Mouse (Mus musculus): Measurements from ENCODE around the gene Gm20431. TPM values are rescaled to one million over a fixed set of nuclear protein-coding genes. Genes with fewer than 3 reads are reported as not detected.

Gm20431 gene
- polyA plus RNA-seq, 1 experiment from 2014 or later, result 5.2 TPM

DNA sequence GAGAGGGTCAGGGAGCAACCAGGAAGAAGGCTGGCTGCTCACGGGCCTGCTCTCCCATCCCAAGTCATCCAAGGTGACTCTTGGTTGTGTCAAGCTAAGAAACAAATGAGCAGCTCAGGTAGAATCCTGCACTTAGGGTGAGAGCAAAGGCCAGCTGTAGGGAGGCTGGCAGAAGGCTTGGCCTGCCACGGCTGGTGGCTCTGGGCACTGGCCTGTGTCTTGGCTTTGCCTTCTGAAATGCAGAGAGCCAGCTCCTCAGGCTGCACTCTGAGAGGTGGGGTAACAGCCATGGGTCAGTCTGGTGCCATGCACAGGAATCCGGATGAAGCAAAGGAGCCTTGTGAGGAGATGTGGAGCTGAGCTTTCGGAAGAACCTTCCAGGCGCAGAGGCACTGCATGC lies 7.1 kb upstream of the Gm20431 start:
- WGBS, result 81% methylated on average over 5 of the region's 5 CpGs
- TF ChIP-seq EP300 (IDR thresholded peaks at IDR 0.05) (no peak), CTCF (IDR thresholded peaks at IDR 0.05) (no peak)

DNA sequence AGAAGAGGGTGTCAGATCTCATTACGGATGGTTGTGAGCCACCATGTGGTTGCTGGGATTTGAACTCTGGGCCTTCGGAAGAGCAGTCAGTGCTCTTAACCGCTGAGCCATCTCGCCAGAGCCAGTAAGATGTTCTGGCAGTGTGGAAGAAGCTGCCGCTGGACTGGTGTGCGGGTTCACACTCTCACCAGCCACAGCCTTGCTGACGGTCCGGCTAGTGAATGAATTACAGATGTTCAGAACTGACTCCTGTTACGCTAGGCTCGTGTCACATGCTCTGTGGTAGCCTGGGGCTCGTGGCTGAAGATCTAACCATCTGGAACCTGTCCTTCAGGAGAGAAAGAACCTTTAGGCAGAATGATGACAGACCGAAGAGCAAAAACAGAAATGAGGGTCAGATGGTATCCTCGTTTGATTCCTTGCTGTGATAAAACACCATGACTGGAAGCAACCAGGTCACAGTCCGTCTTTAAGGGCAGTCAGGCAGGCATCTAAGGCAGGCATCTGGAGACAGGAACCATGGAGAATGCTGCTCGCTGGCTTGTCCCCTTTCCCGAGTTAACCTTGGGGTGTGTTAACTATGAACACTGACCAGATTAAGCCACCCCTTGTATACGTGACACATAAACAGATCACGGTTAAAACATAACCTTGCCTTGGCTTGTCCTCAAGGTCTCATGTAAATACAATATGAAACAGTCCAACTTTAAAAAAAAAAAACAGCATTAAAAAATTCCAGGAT lies 4.8 kb upstream of the Gm20431 start:
- WGBS, result 78% methylated on average over 18 of the region's 18 CpGs
- Histone ChIP-seq H3K27me3 (replicated peaks; ENCODE audit: insufficient read depth, low read length) (no peaks in the 10 kb centered on the region), H3K4me2 (replicated peaks; ENCODE audit: low read depth, low read length) (no peak overlapping the region), H3K4me1 (ENCODE audit: insufficient read depth, low read depth, low read length) (peaks cover 5% of the 10 kb centered on the region), H3K36me3 (ENCODE audit: insufficient read depth, low read length) (no peaks in the 10 kb centered on the region), H3K4me3 (ENCODE audit: low read depth, low read length) (no peak overlapping the region), H3K9me3 (ENCODE audit: low read length) (no peaks in the 10 kb centered on the region), H3K9ac (replicated peaks; ENCODE audit: low read depth) (no peak overlapping the region), H3K27ac (ENCODE audit: low read length) (no peak overlapping the region)
- ATAC-seq (no peak), DNase-seq (ENCODE audit: low spot score) (no peak)
- no peak for TF ChIP-seq CTCF (IDR thresholded peaks at IDR 0.05)
- no peak for TF ChIP-seq EP300 (IDR thresholded peaks at IDR 0.05)

More for the DNA sequence above, 7.1 kb upstream of the Gm20431 start:
- Histone ChIP-seq H3K4me1 (ENCODE audit: insufficient read depth, low read depth, low read length) (no peaks in the 10 kb centered on the region; the same call in 1 of the 2 replicates), H3K4me2 (replicated peaks; ENCODE audit: low read depth, low read length) (no peak overlapping the region), H3K27me3 (replicated peaks; ENCODE audit: insufficient read depth, low read length) (no peaks in the 10 kb centered on the region), H3K9ac (replicated peaks; ENCODE audit: low read depth) (no peak overlapping the region), H3K4me3 (ENCODE audit: low read depth, low read length) (no peak overlapping the region), H3K9me3 (ENCODE audit: low read length) (no peaks in the 10 kb centered on the region), H3K36me3 (ENCODE audit: insufficient read depth, low read length) (no peaks in the 10 kb centered on the region), H3K27ac (ENCODE audit: low read length) (no peak overlapping the region)
- no peak for ATAC-seq
- no peak for DNase-seq (ENCODE audit: low spot score)

DNA sequence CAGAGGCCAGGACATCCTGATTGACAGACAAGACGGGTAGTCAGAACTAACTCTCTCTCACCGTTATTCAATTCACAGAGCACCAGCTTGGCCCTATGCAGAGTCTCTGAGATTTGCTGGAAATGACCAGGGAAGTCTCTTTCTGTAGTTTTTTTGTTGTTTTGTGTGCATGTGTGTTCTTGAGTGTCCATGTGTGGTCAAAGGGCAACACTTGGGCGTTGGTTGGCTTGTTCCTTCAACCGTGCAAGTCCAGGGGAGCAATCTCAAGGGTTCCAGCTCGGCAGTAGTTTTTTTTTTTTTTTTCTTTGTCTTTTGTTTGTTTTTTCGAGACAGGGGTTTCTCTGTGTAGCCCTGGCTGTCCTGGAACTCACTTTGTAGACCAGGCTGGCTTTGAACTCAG lies 1.4 kb upstream of the Gm20431 start:
- Histone ChIP-seq H3K36me3 (ENCODE audit: insufficient read depth, low read length) (no peaks in the 10 kb centered on the region), H3K4me1 (ENCODE audit: insufficient read depth, low read depth, low read length) (peaks cover 30% of the 10 kb centered on the region), H3K27me3 (replicated peaks; ENCODE audit: insufficient read depth, low read length) (no peaks in the 10 kb centered on the region), H3K4me3 (ENCODE audit: low read depth, low read length) (no peak overlapping the region), H3K27ac (ENCODE audit: low read length) (no peak overlapping the region), H3K9ac (replicated peaks; ENCODE audit: low read depth) (no peak overlapping the region), H3K4me2 (replicated peaks; ENCODE audit: low read depth, low read length) (no peak overlapping the region), H3K9me3 (ENCODE audit: low read length) (no peaks in the 10 kb centered on the region)
- ATAC-seq, result no peak
- no peak for DNase-seq (ENCODE audit: low spot score)
- TF ChIP-seq EP300 (IDR thresholded peaks at IDR 0.05) (no peak), CTCF (IDR thresholded peaks at IDR 0.05) (no peak)
- WGBS, result 46% methylated on average over 6 of the region's 6 CpGs

DNA sequence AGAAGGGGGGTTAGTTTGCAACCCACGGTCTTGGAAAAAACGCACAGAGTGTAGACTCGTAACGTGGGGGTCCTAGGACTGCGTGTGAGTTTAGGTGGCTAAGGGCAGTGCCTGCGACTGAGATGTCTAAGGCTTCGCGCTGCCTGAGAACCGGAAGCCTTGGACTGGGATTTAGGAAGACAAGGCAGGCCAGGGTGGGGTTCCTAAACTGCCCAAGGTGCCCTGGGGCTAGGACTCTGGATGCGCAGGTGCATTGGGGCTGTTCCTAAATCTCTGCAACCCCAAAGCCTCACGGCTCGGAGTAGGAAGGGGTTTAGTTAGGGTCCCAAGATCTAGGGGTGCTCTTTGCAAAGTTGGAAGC lies 705 bp downstream of the Gm20431 start:
- H3K36me3 ChIP-seq (ENCODE audit: insufficient read depth, low read length), result no peaks in the 10 kb centered on the region
- peak overlapping the region; percentile 86 for H3K4me2 ChIP-seq (replicated peaks; ENCODE audit: low read depth, low read length)
- H3K27ac ChIP-seq (ENCODE audit: low read length), result peak overlapping the region; percentile 84
- DNase-seq (ENCODE audit: low spot score) (peak; percentile 46), ATAC-seq (no peak)
- peaks cover 30% of the 10 kb centered on the region for H3K4me1 ChIP-seq (ENCODE audit: insufficient read depth, low read depth, low read length)
- peak overlapping the region; percentile 86 for H3K9ac ChIP-seq (replicated peaks; ENCODE audit: low read depth)
- peak overlapping the region; percentile 80 for H3K4me3 ChIP-seq (ENCODE audit: low read depth, low read length)
- TF ChIP-seq EP300 (IDR thresholded peaks at IDR 0.05) (no peak), CTCF (IDR thresholded peaks at IDR 0.05) (no peak)
- H3K9me3 ChIP-seq (ENCODE audit: low read length), result no peaks in the 10 kb centered on the region
- no peaks in the 10 kb centered on the region for H3K27me3 ChIP-seq (replicated peaks; ENCODE audit: insufficient read depth, low read length)
- 1% methylated on average over 12 of the region's 12 CpGs for WGBS

DNA sequence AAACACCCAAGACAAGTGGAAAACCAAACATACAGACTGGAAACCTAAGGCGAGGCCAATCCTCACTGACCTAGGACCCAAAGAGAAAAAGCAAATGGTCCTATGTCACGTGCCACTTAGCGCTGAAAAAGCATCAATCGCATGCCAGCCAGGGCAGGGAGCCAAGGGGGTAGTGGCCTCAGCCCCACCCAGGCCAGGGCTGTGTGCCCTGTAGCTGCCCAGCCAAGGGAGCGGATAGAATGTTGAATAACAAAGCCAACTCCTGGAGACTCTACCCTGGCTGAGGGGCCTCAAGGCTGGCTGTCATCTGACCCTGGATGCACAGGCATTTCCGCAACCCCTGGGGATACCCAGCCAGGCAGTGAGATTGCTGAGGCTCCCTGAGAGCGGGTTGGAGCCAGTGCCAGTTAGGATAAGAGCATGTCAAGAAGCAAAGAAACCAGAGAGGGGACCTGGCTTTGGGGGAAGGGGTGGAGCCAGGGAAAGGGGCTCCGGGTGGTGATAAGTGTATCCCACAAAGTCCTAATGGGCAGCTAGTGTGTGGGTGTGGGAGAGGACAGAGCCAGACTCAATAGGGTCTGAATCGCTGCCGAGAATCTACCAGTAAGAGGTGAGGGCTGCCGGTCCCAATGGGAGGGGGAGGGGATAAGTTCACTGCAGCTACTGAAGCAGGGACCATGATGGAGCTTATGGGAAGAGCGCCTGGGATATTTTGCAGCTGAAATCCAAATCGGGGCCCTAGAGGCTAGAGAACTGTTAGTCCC lies 1.3 kb downstream of the Gm20431 start:
- ATAC-seq (peak; percentile 62), DNase-seq (ENCODE audit: low spot score) (peak; percentile 80)

DNA sequence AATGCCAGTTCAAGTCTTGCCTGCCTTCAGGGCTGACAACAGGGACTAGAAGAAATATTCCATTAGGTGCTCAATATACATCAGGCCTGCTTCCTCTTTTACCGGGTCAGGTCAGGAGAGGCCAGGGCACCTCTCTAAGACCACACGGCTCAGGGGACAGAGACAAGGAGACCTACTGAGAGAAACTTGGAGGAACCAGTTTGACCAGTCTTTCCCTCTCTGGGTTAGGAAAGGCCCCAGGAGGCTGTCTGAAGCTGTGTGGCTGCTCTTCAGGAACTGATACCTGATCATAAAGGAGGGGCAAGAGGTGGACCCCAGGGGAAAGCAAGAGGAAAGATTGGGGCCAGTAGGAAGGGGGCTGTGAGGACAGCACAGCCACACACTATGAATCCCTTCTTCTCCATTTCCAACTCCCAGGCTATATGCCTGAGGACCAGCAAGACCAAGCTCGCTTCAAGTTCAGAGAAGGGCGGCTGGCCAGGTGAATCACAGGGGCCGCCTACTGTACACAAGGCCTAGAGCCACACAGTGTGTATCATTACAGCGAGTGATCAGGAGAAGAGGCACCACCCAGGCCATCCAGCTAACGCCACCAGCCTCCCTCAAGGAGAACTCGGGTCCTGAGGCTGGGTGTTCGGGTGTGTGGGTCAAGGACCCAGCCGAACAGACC lies 2.0 kb downstream of the Gm20431 start:
- no peaks in the 10 kb centered on the region for H3K9me3 ChIP-seq (ENCODE audit: low read length)
- H3K4me2 ChIP-seq (replicated peaks; ENCODE audit: low read depth, low read length), result peak overlapping the region; percentile 86
- H3K27me3 ChIP-seq (replicated peaks; ENCODE audit: insufficient read depth, low read length), result no peaks in the 10 kb centered on the region
- H3K4me1 ChIP-seq (ENCODE audit: insufficient read depth, low read depth, low read length), result peaks cover 30% of the 10 kb centered on the region
- ATAC-seq (peak; percentile 11), DNase-seq (ENCODE audit: low spot score) (peak; percentile 69)
- peak overlapping the region; percentile 84 for H3K27ac ChIP-seq (ENCODE audit: low read length)
- no peak for TF ChIP-seq CTCF (IDR thresholded peaks at IDR 0.05)
- TF ChIP-seq EP300 (IDR thresholded peaks at IDR 0.05), result no peak
- peak overlapping the region; percentile 80; the same call in 1 of the 2 replicates for H3K4me3 ChIP-seq (ENCODE audit: low read depth, low read length)
- H3K36me3 ChIP-seq (ENCODE audit: insufficient read depth, low read length), result no peaks in the 10 kb centered on the region
- H3K9ac ChIP-seq (replicated peaks; ENCODE audit: low read depth), result 0 out of 2 replicates have a peak overlapping the region, but pooled peaks have one; percentile 19
- 50% methylated on average over 10 of the region's 10 CpGs for WGBS

More for the DNA sequence above, 1.3 kb downstream of the Gm20431 start:
- TF ChIP-seq EP300 (IDR thresholded peaks at IDR 0.05), result peak; percentile 6; the same call in 1 of the 2 replicates
- no peak for TF ChIP-seq CTCF (IDR thresholded peaks at IDR 0.05)
- peak overlapping the region; percentile 84 for H3K27ac ChIP-seq (ENCODE audit: low read length)
- no peaks in the 10 kb centered on the region for H3K36me3 ChIP-seq (ENCODE audit: insufficient read depth, low read length)
- H3K4me2 ChIP-seq (replicated peaks; ENCODE audit: low read depth, low read length), result peak overlapping the region; percentile 86
- peak overlapping the region; percentile 80 for H3K4me3 ChIP-seq (ENCODE audit: low read depth, low read length)
- no peaks in the 10 kb centered on the region for H3K27me3 ChIP-seq (replicated peaks; ENCODE audit: insufficient read depth, low read length)
- H3K4me1 ChIP-seq (ENCODE audit: insufficient read depth, low read depth, low read length), result peaks cover 30% of the 10 kb centered on the region
- peak overlapping the region; percentile 86 for H3K9ac ChIP-seq (replicated peaks; ENCODE audit: low read depth)
- WGBS, result 14% methylated on average over 13 of the region's 13 CpGs
- no peaks in the 10 kb centered on the region for H3K9me3 ChIP-seq (ENCODE audit: low read length)
